Mouse (Mus musculus): ENCODE data around the gene Srsf10.

DNA sequence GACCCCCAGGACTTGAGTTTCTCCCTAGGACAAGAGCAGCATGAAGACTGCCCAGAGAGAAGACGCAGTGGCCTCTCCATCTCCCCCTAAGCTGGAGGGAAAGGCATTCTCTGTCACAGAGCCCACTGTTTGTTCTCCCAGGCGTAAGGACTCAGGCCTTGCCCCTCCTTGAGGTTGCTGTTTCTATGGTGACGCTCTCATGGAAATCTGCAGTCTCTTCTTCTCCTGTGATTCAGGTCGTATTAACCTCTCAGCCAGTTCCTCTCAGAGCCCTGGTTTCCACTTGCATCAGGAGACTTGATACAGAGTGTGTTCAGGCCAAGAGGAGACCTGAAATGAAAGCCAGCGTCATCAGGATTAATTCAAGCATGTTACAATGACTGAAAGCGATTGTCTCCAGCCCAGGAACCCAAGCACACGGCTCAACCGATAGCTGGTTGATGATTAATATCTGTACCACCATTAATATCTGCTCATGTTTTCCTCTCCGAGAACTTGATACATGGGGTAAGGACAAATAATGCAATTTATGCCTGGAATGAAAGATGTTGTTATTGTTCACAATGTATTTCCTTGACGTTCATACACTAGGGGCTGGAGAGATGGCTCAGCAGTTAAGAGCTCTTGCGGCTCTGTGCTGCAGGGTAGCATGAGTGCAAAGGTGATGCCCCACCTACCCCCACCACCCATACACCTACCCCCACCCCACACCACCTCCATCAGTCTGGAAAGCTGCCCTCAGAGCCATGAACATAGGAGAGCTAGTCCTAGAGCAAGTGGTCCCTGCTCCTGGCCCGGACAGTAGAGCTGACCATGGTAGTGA, 22.0 kb upstream of the Srsf10 start:
- TF ChIP-seq POLR2A (IDR thresholded peaks at IDR 0.05; ENCODE audit: low read depth, low read length) (no peak), CTCF (IDR thresholded peaks at IDR 0.05; ENCODE audit: borderline replicate concordance, insufficient read depth, low read length) (no peak)
